Mouse (Mus musculus) hindbrain, embryonic 15.5 days (tissue): Measurements from ENCODE around the gene Dhx37. TPM values are rescaled to one million over a fixed set of nuclear protein-coding genes. Genes with fewer than 3 reads are reported as not detected.
"Not testable (repeated sequence)": the region's sequence is repeated elsewhere in the genome, so short reads cannot be mapped to it uniquely, and the experiment has no call there.

Source experiments
- ATAC-seq: fragments of 200-750 bp; cut with Nextera tagmentation; 2 replicates; pipeline ENCODE4 v1.8.0; 2017; ENCODE audit warnings: low read depth, moderate number of reproducible peaks, moderate TSS enrichment; ENCODE audit not compliant: low FRiP score
- H3K27ac ChIP-seq: fragments of 300-500 bp; sonication (generic); replicated peaks from 2 replicates; pipeline ENCODE4 v1.5.1; 2015; ENCODE audit warnings: mild to moderate bottlenecking, inconsistent platforms
- H3K27me3 ChIP-seq: fragments of 300-500 bp; sonication (generic); 2 replicates; pipeline ENCODE4 v1.6.1; 2015; ENCODE audit warnings: control low read depth, inconsistent platforms
- H3K36me3 ChIP-seq: fragments of 300-500 bp; sonication (generic); 2 replicates; pipeline ENCODE4 v1.6.1; 2015; ENCODE audit warnings: control low read depth, inconsistent platforms
- H3K4me1 ChIP-seq: fragments of 300-500 bp; sonication (generic); replicated peaks from 2 replicates; pipeline ENCODE4 v1.6.1; 2015; ENCODE audit warnings: control low read depth, inconsistent platforms
- H3K4me2 ChIP-seq: fragments of 300-500 bp; sonication (generic); 2 replicates; pipeline ENCODE4 v1.6.1; 2015; ENCODE audit warnings: moderate library complexity, mild to moderate bottlenecking, inconsistent platforms
- H3K4me3 ChIP-seq: fragments of 300-500 bp; sonication (generic); 2 replicates; pipeline ENCODE4 v1.5.1; 2015; ENCODE audit warnings: mild to moderate bottlenecking, inconsistent platforms
- H3K9ac ChIP-seq: fragments of 300-500 bp; sonication (generic); 2 replicates; pipeline ENCODE4 v1.6.1; 2015; ENCODE audit warnings: inconsistent platforms
- H3K9me3 ChIP-seq: fragments of 300-500 bp; sonication (generic); 2 replicates; pipeline ENCODE4 v1.6.1; 2016; ENCODE audit warnings: control low read depth, inconsistent platforms
- WGBS: fragments of 180-500 bp; shearing (Covaris S2); methylation state at CpG from one replicate; pipeline ENCODE4 v1.1.7; 2015; 5-methylcytosine and 5-hydroxymethylcytosine counted together
- polyA plus RNA-seq: library from polyadenylated mRNA; unstranded; fragments of >200 nt; fragmentation: Nextera tagmentation; extraction: Ambion mirVana; gene quantifications from 2 replicates; pipeline ENCODE4 v1.2.1, GENCODE M21; 2015

Gene Dhx37
- polyA plus RNA-seq, 1 experiment from 2014 or later: 10.9 TPM

DNA sequence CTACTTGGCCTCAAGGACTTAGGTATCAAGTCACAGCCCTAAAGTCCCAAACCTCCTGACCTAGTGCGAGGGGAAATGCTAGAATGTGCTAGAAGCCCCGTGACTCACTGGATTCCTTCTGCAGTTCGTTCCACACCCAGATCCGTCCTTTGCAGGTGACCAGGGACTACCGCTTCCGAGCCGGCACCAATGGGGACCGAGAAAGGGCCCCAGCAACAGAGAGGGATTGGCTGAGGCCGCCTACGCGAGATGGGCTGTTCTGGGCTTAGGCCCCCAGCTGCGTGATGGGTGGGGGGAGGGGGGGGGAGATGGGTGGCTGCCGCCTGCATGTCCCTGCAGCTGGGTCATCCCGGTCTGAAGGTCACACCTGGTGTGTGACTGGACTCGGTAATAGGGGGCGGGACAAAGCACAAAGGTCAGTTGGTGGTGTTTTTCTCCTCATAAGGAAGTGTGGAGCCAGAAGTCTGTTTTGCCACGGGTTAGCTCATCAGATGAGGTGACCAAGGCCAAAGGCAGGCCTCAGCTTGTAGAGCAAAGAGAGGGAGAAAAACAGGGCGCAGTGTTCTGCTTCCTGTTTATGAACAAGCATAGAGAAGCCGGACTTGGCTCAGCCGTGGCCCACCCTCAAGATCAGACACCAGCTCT is 40.8 kb downstream of the Dhx37 start:
- peaks cover 48% of the 10 kb centered on the region for H3K4me1 ChIP-seq
- WGBS: 0% methylated on average over 20 of the region's 20 CpGs
- H3K27me3 ChIP-seq: no peaks in the 10 kb centered on the region
- H3K9ac ChIP-seq: peak overlapping the region; percentile 39
- peak overlapping the region; percentile 56 for H3K4me2 ChIP-seq
- ATAC-seq: peak; percentile 93
- peak overlapping the region; percentile 98 for H3K27ac ChIP-seq
- H3K4me3 ChIP-seq: peak overlapping the region; percentile 31
- no peaks in the 10 kb centered on the region for H3K9me3 ChIP-seq
- H3K36me3 ChIP-seq: no peaks in the 10 kb centered on the region

DNA sequence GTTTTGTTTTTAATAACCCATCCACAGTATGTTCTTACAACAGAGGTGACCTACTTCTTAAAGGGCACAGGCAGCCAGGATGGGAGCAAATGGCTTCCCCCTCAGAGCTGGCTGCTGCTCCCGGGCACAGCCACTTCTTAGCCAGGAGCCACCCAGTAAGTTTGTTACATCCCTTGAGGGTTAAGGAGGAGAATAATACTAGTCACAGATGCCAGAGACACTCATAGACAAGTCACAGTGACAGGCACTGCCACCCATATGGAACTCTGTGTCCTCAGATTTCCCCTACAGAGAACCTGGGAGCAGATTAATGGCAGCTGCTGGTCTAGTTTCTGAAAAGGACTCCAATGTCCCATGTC is 41.3 kb downstream of the Dhx37 start:
- 21% methylated on average over 1 of the region's 1 CpGs for WGBS
- Histone ChIP-seq H3K27ac (peak overlapping the region; percentile 98), H3K36me3 (no peaks in the 10 kb centered on the region)

DNA sequence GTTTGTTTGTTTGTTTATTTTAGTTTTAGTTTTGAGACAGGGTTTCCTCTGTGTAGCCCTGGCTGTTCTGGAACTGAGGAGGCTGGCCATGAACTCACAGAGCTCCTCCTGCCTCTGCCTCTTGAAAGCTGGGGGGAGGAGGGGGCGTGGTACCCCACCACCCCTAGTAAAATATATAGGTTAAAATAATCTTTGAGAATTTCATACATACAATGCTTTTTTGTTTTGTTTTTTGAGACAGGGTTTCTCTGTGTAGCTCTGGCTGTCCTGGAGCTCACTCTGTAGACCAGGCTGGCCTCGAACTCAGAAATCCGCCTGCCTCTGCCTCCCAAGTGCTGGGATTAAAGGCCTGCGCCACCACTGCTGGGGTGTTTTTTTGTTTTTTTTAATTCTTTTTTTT is 41.7 kb downstream of the Dhx37 start:
- WGBS: 94% methylated on average over 4 of the region's 4 CpGs
- Histone ChIP-seq H3K4me1 (peaks cover 49% of the 10 kb centered on the region), H3K27ac (peak overlapping the region; percentile 98)
- not testable (repeated sequence) for H3K9ac ChIP-seq, H3K36me3 ChIP-seq, H3K4me3 ChIP-seq, H3K9me3 ChIP-seq, H3K4me2 ChIP-seq, H3K27me3 ChIP-seq, ATAC-seq

More for the DNA sequence above, 41.3 kb downstream of the Dhx37 start:
- H3K9me3 ChIP-seq: no peaks in the 10 kb centered on the region
- peaks cover 49% of the 10 kb centered on the region for H3K4me1 ChIP-seq
- H3K27me3 ChIP-seq: no peaks in the 10 kb centered on the region
- H3K9ac ChIP-seq: 0 out of 2 replicates have a peak overlapping the region, but pooled peaks have one; percentile 8
- peak overlapping the region; percentile 56 for H3K4me2 ChIP-seq
- H3K4me3 ChIP-seq: peak overlapping the region; percentile 4; the same call in 1 of the 2 replicates
- ATAC-seq: peak; percentile 5

DNA sequence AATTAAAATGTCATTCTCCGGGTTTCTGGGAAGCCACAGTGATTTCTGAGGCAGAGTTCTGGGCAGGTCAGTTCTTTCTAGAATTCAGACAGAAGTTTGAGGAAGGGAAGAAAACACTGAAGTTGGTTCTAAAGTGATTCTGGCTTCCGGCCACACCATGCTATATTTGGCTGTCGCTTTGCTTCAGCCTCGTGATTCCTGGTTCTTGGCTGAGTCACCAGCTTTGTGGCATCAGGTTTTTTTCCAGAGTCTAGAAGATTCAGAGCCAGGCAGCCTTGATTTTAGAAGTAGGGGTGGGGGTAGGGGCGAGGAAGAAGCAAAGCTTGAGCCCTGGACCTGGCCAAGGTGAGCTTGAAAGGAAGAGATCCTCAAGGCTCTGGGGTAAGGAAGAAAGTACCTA is 42.3 kb downstream of the Dhx37 start:
- no peak overlapping the region for H3K4me2 ChIP-seq
- peak overlapping the region; percentile 98 for H3K27ac ChIP-seq
- H3K4me3 ChIP-seq: no peak overlapping the region
- H3K36me3 ChIP-seq: no peaks in the 10 kb centered on the region
- no peak overlapping the region for H3K9ac ChIP-seq
- peaks cover 49% of the 10 kb centered on the region for H3K4me1 ChIP-seq
- 77% methylated on average over 5 of the region's 5 CpGs for WGBS
- H3K9me3 ChIP-seq: no peaks in the 10 kb centered on the region
- ATAC-seq: no peak
- H3K27me3 ChIP-seq: no peaks in the 10 kb centered on the region

DNA sequence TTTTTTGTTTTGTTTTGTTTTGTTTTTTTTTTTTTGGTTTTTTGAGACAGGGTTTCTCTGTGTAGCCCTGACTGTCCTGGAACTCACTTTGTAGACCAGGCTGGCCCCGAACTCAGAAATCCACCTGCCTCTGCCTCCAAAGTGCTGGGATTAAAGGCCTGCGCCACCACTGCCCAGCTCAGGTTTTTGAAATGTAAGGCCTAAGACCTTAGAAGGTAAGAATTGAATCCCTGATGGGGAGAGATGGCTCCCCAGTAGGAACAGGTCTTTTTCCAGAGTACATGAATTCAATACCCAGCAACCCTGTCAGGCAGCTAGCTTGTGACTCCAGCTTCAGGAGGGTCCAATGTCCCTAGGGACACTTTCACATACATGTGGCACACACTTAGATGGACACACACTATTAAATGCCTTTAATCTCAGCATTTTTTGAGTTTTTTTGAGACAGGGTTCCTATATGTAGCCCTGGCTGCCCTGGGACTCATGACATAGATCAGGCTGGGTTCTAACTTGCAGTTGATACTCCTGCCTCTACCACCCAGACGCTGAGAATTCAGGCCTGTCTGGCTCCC is 42.9 kb downstream of the Dhx37 start:
- H3K4me1 ChIP-seq: peaks cover 50% of the 10 kb centered on the region
- WGBS: 94% methylated on average over 3 of the region's 3 CpGs

DNA sequence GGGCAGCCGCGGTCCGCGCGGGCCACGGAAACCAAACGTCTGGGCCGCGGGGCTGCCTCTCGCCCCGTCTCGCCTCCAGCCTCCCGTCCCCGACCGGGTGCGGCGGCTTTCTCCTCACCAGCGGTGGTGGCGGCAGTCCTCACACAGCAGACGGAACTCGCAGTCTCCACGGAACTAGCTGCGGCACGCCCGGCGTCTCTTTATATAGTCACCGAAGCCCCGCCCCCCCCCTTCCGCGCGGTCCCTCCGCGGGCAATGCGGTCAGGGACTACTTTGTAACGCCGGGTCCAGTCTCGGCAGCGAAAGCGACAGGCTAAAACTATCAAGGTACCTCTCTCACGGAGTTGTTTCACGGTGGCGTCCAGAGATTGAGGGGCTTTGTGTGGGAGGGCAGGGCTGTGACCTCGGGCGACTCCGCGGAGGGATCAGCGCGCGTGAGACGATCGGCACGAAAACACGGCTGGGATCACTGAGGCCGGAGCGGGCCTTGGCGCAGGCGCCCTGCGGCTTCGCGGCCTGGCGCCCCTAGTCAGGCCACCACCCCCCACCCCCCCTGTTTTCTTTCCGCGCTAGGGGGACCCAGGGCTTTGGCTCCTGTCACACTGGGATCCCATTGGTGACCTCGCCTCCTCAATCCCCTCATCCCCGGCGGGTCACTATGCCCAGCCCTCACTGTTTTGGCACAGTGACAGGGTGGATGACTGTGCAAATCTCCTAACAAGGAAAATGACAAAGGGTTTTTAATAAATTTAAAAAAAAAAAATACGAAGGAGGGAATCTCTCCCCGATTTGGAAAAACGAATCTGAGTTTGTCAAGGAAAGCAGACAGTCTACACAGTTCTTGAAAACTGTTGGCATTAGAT is 44.1 kb downstream of the Dhx37 start, which contains the start of gene Ubc:
TSS of gene Ubc (minus strand) at position 624 of the 863 bp plus-strand sequence.
- Histone ChIP-seq H3K27me3 (no peaks in the 10 kb centered on the region), H3K9ac (peak within 1 kb of the TSS; percentile 96), H3K4me2 (peak within 1 kb of the TSS; percentile 81), H3K27ac (peak within 1 kb of the TSS; percentile 96), H3K4me3 (peak within 1 kb of the TSS; percentile 76), H3K36me3 (peaks cover 12% of the 10 kb centered on the region), H3K4me1 (peaks cover 55% of the 10 kb centered on the region), H3K9me3 (no peaks in the 10 kb centered on the region)
- ATAC-seq: peak; percentile 40
- under 1% methylated on average over 68 of the region's 69 CpGs for WGBS

More for the DNA sequence above, 42.9 kb downstream of the Dhx37 start:
- H3K9ac ChIP-seq: no peak overlapping the region
- no peak overlapping the region for H3K4me3 ChIP-seq
- H3K27ac ChIP-seq: peak overlapping the region; percentile 96; the same call in 1 of the 2 replicates
- H3K4me2 ChIP-seq: no peak overlapping the region
- no peak for ATAC-seq
- H3K36me3 ChIP-seq: peaks cover under 1% of the 10 kb centered on the region
- no peaks in the 10 kb centered on the region for H3K9me3 ChIP-seq
- no peaks in the 10 kb centered on the region for H3K27me3 ChIP-seq

DNA sequence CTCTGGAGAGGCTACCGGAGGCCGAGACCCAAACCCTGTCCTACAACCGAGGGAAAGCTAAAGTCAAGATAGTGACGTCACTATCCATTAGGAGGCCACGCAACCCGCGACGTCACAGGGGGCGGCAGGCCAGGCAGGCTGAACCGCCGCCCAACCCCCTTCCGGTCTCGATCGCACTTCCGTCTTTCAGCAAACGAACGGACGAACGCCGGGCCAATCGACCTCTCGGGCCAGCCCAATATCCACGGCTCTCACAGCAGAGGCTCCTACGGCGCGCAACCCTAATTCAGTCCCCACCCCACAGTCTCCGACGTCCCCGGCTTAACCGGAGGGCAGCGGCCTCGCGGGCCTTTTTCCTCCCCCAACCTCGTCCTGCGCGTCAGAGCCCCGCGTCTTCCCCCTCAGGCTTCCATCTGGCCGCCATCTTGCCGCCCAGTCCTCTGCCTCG is 44.8 kb downstream of the Dhx37 start, which contains the start of gene Gm10382:
TSS of gene Gm10382 (plus strand) at position 192 of the 448 bp plus-strand sequence.
- Histone ChIP-seq H3K4me3 (peak within 1 kb of the TSS; percentile 76), H3K27ac (peak within 1 kb of the TSS; percentile 96), H3K27me3 (no peaks in the 10 kb centered on the region), H3K9ac (peak within 1 kb of the TSS; percentile 96), H3K4me2 (peak within 1 kb of the TSS; percentile 81), H3K9me3 (no peaks in the 10 kb centered on the region), H3K4me1 (peaks cover 54% of the 10 kb centered on the region), H3K36me3 (peaks cover 18% of the 10 kb centered on the region)
- WGBS: under 1% methylated on average over 41 of the region's 41 CpGs
- ATAC-seq: peak; percentile 17; the same call in 1 of the 2 replicates

DNA sequence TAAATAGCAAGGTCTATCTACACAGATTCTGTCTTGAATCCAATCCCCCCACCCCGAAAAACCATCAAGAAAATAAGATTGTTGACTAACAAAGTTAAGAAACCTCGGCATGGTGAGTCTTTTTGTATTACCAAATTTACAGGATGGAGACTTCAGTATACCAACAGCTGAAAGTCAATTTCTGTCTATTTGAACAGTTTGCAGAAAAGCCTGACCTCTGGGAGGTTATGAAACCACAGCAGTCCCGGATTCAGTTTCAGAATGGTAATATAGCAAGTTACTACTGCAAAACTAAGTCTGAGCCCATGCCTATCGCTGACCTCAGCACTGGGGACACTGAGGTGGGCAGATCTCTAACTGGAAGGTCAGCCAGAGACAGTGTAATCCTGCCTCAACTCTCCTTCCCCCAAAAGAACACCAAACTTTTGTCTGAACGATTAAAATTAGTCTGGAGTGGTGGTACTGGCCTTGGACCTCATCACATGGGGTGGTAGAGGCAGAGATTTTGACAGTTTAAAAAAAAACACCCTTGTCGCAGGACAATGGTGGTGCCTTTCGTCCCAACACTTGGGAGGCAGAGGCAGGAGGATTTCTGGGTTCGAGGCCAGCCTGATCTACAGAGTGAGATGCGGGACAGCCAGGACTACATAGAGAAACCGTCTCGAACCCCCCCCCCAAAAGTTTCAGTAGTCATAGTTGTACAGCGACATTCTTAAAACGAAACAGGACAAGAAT is 45.4 kb downstream of the Dhx37 start:
- Histone ChIP-seq H3K9me3 (no peaks in the 10 kb centered on the region), H3K4me2 (peak overlapping the region; percentile 81), H3K27ac (peak overlapping the region; percentile 96; the same call in 1 of the 2 replicates), H3K36me3 (peaks cover 18% of the 10 kb centered on the region), H3K4me1 (peaks cover 51% of the 10 kb centered on the region), H3K4me3 (peak overlapping the region; percentile 76), H3K9ac (peak overlapping the region; percentile 96), H3K27me3 (no peaks in the 10 kb centered on the region)
- no peak for ATAC-seq
- 30% methylated on average over 13 of the region's 13 CpGs for WGBS

DNA sequence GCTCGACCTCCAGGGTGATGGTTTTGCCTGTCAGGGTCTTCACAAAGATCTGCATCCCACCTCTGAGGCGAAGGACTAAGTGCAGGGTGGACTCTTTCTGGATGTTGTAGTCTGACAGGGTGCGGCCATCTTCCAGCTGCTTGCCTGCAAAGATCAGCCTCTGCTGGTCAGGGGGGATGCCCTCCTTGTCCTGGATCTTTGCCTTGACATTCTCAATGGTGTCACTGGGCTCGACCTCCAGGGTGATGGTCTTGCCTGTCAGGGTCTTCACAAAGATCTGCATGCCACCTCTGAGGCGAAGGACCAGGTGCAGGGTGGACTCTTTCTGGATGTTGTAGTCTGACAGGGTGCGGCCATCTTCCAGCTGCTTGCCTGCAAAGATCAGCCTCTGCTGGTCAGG is 46.6 kb downstream of the Dhx37 start:
- Histone ChIP-seq H3K4me1 (peaks cover 47% of the 10 kb centered on the region), H3K36me3 (peaks cover 18% of the 10 kb centered on the region)
- H3K27me3 ChIP-seq, H3K9me3 ChIP-seq, H3K4me3 ChIP-seq, H3K9ac ChIP-seq, H3K4me2 ChIP-seq, ATAC-seq, H3K27ac ChIP-seq: not testable (repeated sequence)
- WGBS: 89% methylated on average over 5 of the region's 6 CpGs

DNA sequence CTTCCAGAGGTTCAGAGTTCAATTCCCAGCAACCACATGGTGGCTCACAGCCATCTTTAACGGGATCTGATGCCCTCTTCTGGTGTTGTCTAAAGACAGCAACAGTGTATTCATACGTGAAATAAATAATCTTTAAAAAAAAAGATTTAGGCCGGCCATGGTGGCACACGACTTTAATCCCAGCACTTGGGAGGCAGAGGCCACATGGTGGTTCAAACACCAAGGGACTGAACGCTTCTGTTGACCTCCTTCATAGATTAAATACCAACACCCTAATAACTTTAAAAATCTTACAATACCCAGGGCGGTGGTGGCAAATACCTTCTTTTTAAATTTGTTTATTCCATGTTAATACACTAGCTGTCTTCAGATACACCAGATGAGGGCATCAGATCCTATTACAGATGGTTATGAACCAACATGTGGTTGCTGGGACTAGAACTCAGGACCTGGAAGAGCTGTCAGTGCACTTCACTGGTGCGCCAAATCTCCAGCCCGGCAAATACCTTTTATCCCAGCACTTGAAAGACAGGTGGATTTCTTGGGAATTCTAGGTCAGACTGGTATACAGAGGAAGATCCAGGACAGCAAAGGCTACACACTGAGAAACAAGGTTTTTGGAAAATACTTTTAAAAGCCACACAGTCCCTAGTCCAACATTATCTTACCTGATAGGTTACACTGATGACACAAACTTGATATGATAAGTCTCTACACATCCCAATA is 48.5 kb downstream of the Dhx37 start:
- Histone ChIP-seq H3K36me3 (peaks cover 18% of the 10 kb centered on the region), H3K4me3 (no peak overlapping the region), H3K4me2 (peak overlapping the region; percentile 31), H3K27me3 (no peaks in the 10 kb centered on the region), H3K4me1 (peaks cover 41% of the 10 kb centered on the region), H3K27ac (no peak overlapping the region), H3K9me3 (no peaks in the 10 kb centered on the region), H3K9ac (no peak overlapping the region)
- WGBS: 75% methylated on average over 8 of the region's 8 CpGs
- ATAC-seq: no peak
